Mouse (Mus musculus): Measurements from ENCODE around the gene Slc35f3. TPM values are rescaled to one million over a fixed set of nuclear protein-coding genes. Genes with fewer than 3 reads are reported as not detected.

Gene Slc35f3
- polyA plus RNA-seq, 1 experiment from 2014 or later = not detected

GRCm38 (mm10) chr8:126422920-126423300 is 124.6 kb downstream of the Slc35f3 start:
- Histone ChIP-seq H3K4me2 (peak overlapping the region; percentile 94), H3K27me3 (replicated peaks) (no peaks in the 10 kb centered on the region), H3K9ac (peak overlapping the region; percentile 83), H3K4me1 (peaks cover 24% of the 10 kb centered on the region), H3K27ac (peak overlapping the region; percentile 74; the same call in 1 of the 2 replicates), H3K36me3 (peaks cover 40% of the 10 kb centered on the region), H3K4me3 (peak overlapping the region; percentile 85), H3K9me3 (replicated peaks) (no peaks in the 10 kb centered on the region)
- WGBS (ENCODE audit: insufficient replicate concordance) = 7% methylated on average over 9 of the region's 9 CpGs
- ATAC-seq = peak; percentile 25

GRCm38 (mm10) chr8:126424163-126424562 is 125.8 kb downstream of the Slc35f3 start:
- no peak for ATAC-seq
- Histone ChIP-seq H3K4me1 (peaks cover 24% of the 10 kb centered on the region), H3K9ac (no peak overlapping the region), H3K4me3 (no peak overlapping the region; the same call in 1 of the 2 replicates), H3K27ac (no peak overlapping the region), H3K9me3 (replicated peaks) (no peaks in the 10 kb centered on the region), H3K27me3 (replicated peaks) (no peaks in the 10 kb centered on the region), H3K4me2 (peak overlapping the region; percentile 94; the same call in 1 of the 2 replicates), H3K36me3 (peaks cover 52% of the 10 kb centered on the region)
- 70% methylated on average over 4 of the region's 4 CpGs for WGBS (ENCODE audit: insufficient replicate concordance)

GRCm38 (mm10) chr8:126424946-126425345 is 126.6 kb downstream of the Slc35f3 start:
- no peak overlapping the region for H3K4me2 ChIP-seq
- H3K4me1 ChIP-seq = peaks cover 24% of the 10 kb centered on the region
- no peaks in the 10 kb centered on the region for H3K9me3 ChIP-seq (replicated peaks)
- H3K4me3 ChIP-seq = no peak overlapping the region
- WGBS (ENCODE audit: insufficient replicate concordance) = 70% methylated on average over 1 of the region's 1 CpGs
- no peaks in the 10 kb centered on the region for H3K27me3 ChIP-seq (replicated peaks)
- no peak for ATAC-seq
- peaks cover 60% of the 10 kb centered on the region for H3K36me3 ChIP-seq
- no peak overlapping the region for H3K9ac ChIP-seq
- no peak overlapping the region for H3K27ac ChIP-seq

GRCm38 (mm10) chr8:126429635-126430034 is 131.3 kb downstream of the Slc35f3 start:
- Histone ChIP-seq H3K27me3 (replicated peaks) (no peaks in the 10 kb centered on the region), H3K27ac (no peak overlapping the region), H3K9me3 (replicated peaks) (no peaks in the 10 kb centered on the region), H3K36me3 (peaks cover 95% of the 10 kb centered on the region), H3K9ac (no peak overlapping the region), H3K4me3 (no peak overlapping the region), H3K4me2 (no peak overlapping the region), H3K4me1 (no peaks in the 10 kb centered on the region)
- WGBS (ENCODE audit: insufficient replicate concordance) = 81% methylated on average over 5 of the region's 5 CpGs
- ATAC-seq = no peak

GRCm38 (mm10) chr8:126433827-126434226 is 135.5 kb downstream of the Slc35f3 start:
- no peaks in the 10 kb centered on the region for H3K9me3 ChIP-seq (replicated peaks)
- H3K4me3 ChIP-seq = no peak overlapping the region
- H3K27ac ChIP-seq = no peak overlapping the region
- H3K4me1 ChIP-seq = no peaks in the 10 kb centered on the region
- H3K36me3 ChIP-seq = peaks cover 93% of the 10 kb centered on the region
- 84% methylated on average over 7 of the region's 7 CpGs for WGBS (ENCODE audit: insufficient replicate concordance)
- no peak overlapping the region for H3K9ac ChIP-seq
- no peak for ATAC-seq
- H3K27me3 ChIP-seq (replicated peaks) = no peaks in the 10 kb centered on the region
- no peak overlapping the region for H3K4me2 ChIP-seq

GRCm38 (mm10) chr8:126438937-126439336 is 140.6 kb downstream of the Slc35f3 start:
- no peak for ATAC-seq
- H3K9ac ChIP-seq = no peak overlapping the region
- no peak overlapping the region for H3K4me2 ChIP-seq
- H3K27me3 ChIP-seq (replicated peaks) = no peaks in the 10 kb centered on the region
- H3K36me3 ChIP-seq = peaks cover 76% of the 10 kb centered on the region
- no peaks in the 10 kb centered on the region for H3K4me1 ChIP-seq
- H3K9me3 ChIP-seq (replicated peaks) = no peaks in the 10 kb centered on the region
- H3K27ac ChIP-seq = no peak overlapping the region
- 63% methylated on average over 2 of the region's 2 CpGs for WGBS (ENCODE audit: insufficient replicate concordance)
- H3K4me3 ChIP-seq = no peak overlapping the region

Other genes starting within 250 kb of the Slc35f3 start
- 39.6 and 42.7 TPM in 2 replicates for gene Coa6, start 124.0 kb downstream of the Slc35f3 start, polyA plus RNA-seq (2016; fragmentation: Nextera tagmentation; extraction: Ambion mirVana)
- gene Tarbp1, start 176.5 kb downstream of the Slc35f3 start, polyA plus RNA-seq (2016; fragmentation: Nextera tagmentation; extraction: Ambion mirVana) = 3.3 and 3.4 TPM in 2 replicates

Measured in liver, embryonic 12.5 days (tissue).